Mouse (Mus musculus) embryonic facial prominence, embryonic 14.5 days (tissue): Measurements from ENCODE around the gene Ttll2. TPM values are rescaled to one million over a fixed set of nuclear protein-coding genes. Genes with fewer than 3 reads are reported as not detected.
"Not testable (repeated sequence)": the region's sequence is repeated elsewhere in the genome, so short reads cannot be mapped to it uniquely, and the experiment has no call there.

Experiments used
- ATAC-seq: fragments of 200-750 bp; cut with Nextera tagmentation; 2 replicates; pipeline ENCODE4 v1.8.0; 2017; ENCODE audit warnings: low read depth, moderate number of reproducible peaks, moderate TSS enrichment
- DNase-seq: peaks from one replicate; pipeline ENCODE4 v3.0.0-alpha.2; 2015; ENCODE audit warnings: low spot score
- H3K27ac ChIP-seq: fragments of 300-500 bp; sonication (generic); replicated peaks from 2 replicates; pipeline ENCODE4 v1.5.1; 2014; ENCODE audit warnings: low read depth, mild to moderate bottlenecking, low read length, moderate library complexity
- H3K27me3 ChIP-seq: fragments of 300-500 bp; sonication (generic); replicated peaks from 2 replicates; pipeline ENCODE4 v1.6.1; 2014; ENCODE audit warnings: low read length; ENCODE audit not compliant: control insufficient read depth, insufficient read depth
- H3K36me3 ChIP-seq: fragments of 300-500 bp; sonication (generic); 2 replicates; pipeline ENCODE4 v1.6.1; 2014; ENCODE audit warnings: low read length, mixed read lengths; ENCODE audit not compliant: control insufficient read depth, insufficient read depth
- H3K4me1 ChIP-seq: fragments of 300-500 bp; sonication (generic); 2 replicates; pipeline ENCODE4 v1.6.1; 2014; ENCODE audit warnings: antibody characterized with exemption, low read length; ENCODE audit not compliant: control insufficient read depth, insufficient read depth
- H3K4me2 ChIP-seq: fragments of 300-500 bp; sonication (generic); 2 replicates; pipeline ENCODE4 v1.6.1; 2014; ENCODE audit warnings: low read depth, mild to moderate bottlenecking, low read length, moderate library complexity, mixed read lengths
- H3K4me3 ChIP-seq: fragments of 300-500 bp; sonication (generic); 2 replicates; pipeline ENCODE4 v1.5.1; 2014; ENCODE audit warnings: low read depth, mild to moderate bottlenecking, low read length
- H3K9ac ChIP-seq: fragments of 300-500 bp; sonication (generic); 2 replicates; pipeline ENCODE4 v1.6.1; 2014; ENCODE audit warnings: low read depth, mild to moderate bottlenecking, low read length, moderate library complexity, mixed read lengths
- H3K9me3 ChIP-seq: fragments of 300-500 bp; sonication (generic); 2 replicates; pipeline ENCODE4 v1.6.1; 2016; ENCODE audit warnings: low read length; ENCODE audit not compliant: control insufficient read depth
- WGBS: fragments of 180-500 bp; shearing (Covaris S2); extraction: QIAGEN DNeasy Blood & Tissue Kit; methylation state at CpG from one replicate; pipeline ENCODE4 v1.1.7; 2014; 5-methylcytosine and 5-hydroxymethylcytosine counted together
- polyA plus RNA-seq: library from polyadenylated mRNA; unstranded; fragments of >200 nt; fragmentation: Nextera tagmentation; extraction: Ambion mirVana; gene quantifications from 2 replicates; pipeline ENCODE4 v1.2.1, GENCODE M21; 2014

Gene Ttll2
- polyA plus RNA-seq, 1 experiment from 2014 or later: not detected

DNA sequence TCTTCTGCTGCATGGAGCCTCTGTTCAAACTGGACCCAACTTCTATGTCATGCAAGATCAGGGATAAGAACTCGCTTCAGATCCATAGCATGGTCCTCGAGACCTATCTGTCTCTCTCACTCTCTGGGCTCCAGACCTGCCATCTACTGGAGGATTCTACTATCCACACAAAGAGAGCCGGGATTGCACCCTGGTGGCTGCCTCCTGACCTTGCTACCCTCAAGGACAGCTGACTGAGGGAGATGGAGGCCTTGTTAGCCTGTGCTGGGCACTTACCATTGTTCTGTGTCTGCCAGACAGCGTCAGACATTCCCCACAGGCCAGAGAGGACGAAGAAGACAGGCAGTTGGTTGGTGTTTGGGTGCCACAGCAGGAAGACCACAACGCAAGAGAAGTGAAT, 16.9 kb upstream of the Ttll2 start:
- not testable (repeated sequence) for H3K27ac ChIP-seq, H3K36me3 ChIP-seq, DNase-seq, H3K4me1 ChIP-seq, H3K9me3 ChIP-seq, H3K27me3 ChIP-seq, ATAC-seq, H3K4me3 ChIP-seq, H3K9ac ChIP-seq, H3K4me2 ChIP-seq
- 100% methylated on average over 2 of the region's 6 CpGs for WGBS

DNA sequence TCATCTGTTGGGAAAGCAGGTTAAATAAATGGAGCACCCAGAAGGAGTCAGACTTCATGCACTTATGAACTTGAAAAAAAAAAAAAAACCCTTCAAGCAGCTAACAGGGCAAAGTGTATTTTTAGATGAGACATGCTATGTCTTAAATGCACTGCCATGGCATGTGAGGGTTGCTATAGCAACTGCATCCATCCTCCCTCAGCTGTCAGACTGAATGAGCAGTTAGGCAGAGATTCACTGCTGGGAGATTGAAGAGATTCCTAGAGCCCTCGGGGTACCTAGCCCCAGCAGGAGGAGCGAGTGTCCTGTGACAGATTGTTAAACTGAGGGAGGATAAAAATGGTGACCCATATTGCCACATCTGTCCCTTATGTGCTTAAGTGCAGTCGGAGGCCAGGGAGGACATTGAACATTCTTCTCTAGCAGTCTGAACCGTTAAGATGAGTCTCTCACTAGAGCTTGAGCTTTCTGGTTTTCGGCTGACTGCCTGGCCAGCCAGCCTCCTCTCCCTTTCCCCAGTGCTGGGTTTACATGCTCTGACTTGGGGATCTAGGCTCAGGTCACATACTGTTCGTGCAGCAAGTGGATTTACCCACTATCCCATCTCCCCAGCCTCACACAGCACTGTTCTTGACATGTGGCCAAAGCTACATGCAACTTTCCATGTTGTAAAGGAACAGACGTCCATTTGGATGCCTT, 14.3 kb upstream of the Ttll2 start:
- H3K4me1 ChIP-seq, H3K4me3 ChIP-seq, DNase-seq, H3K9ac ChIP-seq, ATAC-seq, H3K27me3 ChIP-seq, H3K4me2 ChIP-seq, H3K9me3 ChIP-seq, H3K27ac ChIP-seq, H3K36me3 ChIP-seq: not testable (repeated sequence)
- WGBS: 33% methylated on average over 4 of the region's 7 CpGs

DNA sequence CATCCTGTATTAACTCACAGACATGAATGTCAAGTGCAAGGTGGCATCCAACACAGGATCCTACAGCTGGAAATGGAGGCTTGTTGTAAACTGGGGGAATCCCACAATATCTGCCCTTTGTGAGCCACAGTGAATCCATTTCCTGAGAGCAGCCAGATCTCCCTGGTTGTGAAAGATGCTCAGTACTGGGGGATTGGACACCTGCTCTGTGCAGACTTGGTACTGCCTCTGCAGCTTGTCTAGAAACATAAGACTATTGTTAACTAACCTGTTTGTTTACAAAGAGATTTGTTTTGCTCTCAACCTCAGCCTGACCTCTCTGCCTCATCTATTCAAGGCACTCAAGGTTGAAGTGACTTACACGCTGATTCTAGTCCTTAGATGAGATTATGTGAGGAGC, 13.8 kb upstream of the Ttll2 start:
- WGBS: no CpG with 5 or more reads among the region's 1 CpGs
- H3K4me3 ChIP-seq, H3K27me3 ChIP-seq: not testable (repeated sequence)

DNA sequence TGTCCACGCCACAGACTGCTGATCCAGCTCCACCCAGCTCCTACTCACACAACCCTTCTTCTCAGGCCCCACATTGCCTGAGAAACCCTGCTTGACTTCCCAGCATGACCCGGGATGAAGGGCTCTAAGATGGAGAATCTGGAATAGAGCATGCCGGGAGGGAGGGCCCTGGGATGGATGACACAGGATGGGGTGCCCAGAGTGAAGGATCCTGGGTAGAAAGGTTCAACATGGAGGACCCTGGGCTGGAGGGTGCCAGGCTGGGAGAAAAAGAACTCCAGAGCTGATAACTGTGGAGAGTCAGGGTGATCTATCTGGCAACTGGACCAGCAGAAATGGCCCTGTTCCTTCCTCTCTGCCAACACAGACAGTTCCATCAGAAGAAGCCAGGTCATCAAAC, 13.1 kb upstream of the Ttll2 start:
- H3K27me3 ChIP-seq, H3K9me3 ChIP-seq, DNase-seq, H3K4me3 ChIP-seq, H3K27ac ChIP-seq, ATAC-seq, H3K9ac ChIP-seq, H3K4me1 ChIP-seq, H3K36me3 ChIP-seq, H3K4me2 ChIP-seq: not testable (repeated sequence)
- no CpG with 5 or more reads among the region's 3 CpGs for WGBS

More for the DNA sequence above, 13.8 kb upstream of the Ttll2 start:
- not testable (repeated sequence) for H3K4me1 ChIP-seq, H3K27ac ChIP-seq, DNase-seq, H3K9me3 ChIP-seq, H3K4me2 ChIP-seq, H3K9ac ChIP-seq, H3K36me3 ChIP-seq, ATAC-seq

DNA sequence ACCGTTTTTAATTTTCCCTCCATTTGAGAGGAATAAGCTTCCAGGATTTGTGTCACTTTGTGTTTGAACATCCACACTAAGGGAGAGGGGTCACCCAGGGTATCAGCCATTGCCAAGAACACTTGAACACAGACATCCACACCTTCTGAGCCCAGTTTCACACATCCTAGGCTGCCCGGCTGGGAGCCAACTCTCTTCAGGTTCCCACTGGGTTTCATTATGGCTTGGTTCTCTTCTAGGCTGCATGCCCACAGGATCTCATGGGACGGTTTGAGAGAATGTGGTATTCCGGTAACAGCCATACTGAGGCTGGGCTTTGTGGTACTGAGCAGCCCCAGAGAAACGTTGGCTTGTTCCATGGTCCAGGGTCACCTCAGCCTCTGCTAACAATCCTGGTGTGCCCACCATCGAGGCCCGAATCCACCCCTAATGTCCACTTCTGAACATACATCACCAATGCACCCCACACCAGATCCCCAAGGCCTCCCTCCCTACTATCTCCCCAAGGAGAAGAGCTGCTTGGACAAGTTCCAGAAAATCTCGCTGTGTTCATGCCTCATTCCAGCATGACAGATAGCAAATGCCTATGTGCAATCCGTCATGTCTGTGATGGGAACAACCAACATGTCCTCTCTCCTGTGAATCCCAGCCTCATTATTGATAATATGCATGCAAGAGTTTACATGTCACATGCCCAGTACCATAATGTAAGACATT, 8.4 kb upstream of the Ttll2 start:
- H3K4me3 ChIP-seq, H3K9me3 ChIP-seq, H3K27ac ChIP-seq, H3K4me1 ChIP-seq, DNase-seq, H3K9ac ChIP-seq, H3K4me2 ChIP-seq, H3K27me3 ChIP-seq, H3K36me3 ChIP-seq, ATAC-seq: not testable (repeated sequence)
- 89% methylated on average over 9 of the region's 9 CpGs for WGBS

DNA sequence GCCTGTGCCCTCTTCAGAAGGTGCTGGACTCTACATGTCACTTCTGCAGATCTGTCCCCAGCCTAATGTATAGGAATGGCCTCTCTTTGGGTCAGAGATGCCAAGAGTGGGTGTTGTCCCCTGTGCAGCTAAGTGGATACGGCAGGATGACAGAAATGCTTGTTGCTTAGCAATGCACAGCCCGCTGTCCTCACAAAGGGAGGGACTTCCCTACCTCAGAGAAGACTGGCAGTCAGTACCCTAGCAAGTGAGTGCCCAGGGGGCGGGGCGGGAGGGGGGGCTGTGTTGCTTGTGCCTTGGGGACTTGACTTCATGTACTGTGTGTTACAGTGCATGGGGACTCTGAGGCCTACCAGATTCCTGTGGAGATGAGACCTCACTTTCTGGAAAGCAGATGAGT, 7.3 kb upstream of the Ttll2 start:
- H3K36me3 ChIP-seq, H3K9ac ChIP-seq, H3K4me3 ChIP-seq, H3K27me3 ChIP-seq, H3K4me2 ChIP-seq, ATAC-seq, H3K4me1 ChIP-seq, DNase-seq, H3K27ac ChIP-seq, H3K9me3 ChIP-seq: not testable (repeated sequence)
- WGBS: 78% methylated on average over 4 of the region's 4 CpGs

DNA sequence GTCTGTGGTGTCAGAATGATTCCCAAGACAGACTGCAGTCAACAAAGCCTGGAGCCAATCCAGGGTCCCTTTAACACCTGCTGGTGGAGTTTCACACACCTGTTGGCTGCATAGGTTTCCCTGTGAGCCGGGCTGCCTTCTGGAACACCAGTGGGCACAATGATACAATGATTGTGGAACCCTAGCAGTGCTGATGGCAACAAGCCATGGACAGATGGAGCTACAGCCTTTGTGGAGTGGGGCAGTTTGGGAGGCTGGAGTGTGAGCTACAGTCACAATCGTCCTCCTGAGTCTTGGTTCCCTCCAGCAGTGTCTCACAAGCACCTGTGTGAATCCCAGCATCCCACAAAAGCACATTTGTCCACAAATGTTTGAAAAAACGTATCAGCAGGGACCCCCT, 3.7 kb downstream of the Ttll2 start:
- H3K9me3 ChIP-seq, H3K9ac ChIP-seq, H3K4me1 ChIP-seq, H3K27me3 ChIP-seq, H3K4me2 ChIP-seq, DNase-seq, ATAC-seq, H3K27ac ChIP-seq, H3K4me3 ChIP-seq, H3K36me3 ChIP-seq: not testable (repeated sequence)
- 68% methylated on average over 1 of the region's 3 CpGs for WGBS

DNA sequence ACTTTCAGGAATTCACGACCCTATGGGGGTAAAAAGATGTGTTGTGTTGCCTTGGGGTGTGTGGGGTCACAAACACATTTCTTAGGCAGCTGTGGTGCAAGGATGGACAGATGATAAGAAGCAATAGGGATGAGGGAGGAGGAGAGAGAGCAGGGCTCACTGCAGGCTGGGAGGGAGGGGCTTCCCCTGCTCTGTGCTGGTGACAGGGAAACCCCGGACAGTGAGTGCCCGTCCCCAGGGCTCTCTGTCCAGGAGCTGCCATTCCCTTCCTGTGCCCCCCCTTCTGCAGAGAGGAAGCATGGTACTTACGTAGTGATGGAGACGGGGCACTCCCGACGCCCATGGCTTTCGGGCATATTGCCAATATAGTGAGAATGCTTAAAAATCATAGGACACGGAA, 15.1 kb downstream of the Ttll2 start:
- WGBS: 62% methylated on average over 7 of the region's 9 CpGs
- H3K4me2 ChIP-seq, ATAC-seq: not testable (repeated sequence)

DNA sequence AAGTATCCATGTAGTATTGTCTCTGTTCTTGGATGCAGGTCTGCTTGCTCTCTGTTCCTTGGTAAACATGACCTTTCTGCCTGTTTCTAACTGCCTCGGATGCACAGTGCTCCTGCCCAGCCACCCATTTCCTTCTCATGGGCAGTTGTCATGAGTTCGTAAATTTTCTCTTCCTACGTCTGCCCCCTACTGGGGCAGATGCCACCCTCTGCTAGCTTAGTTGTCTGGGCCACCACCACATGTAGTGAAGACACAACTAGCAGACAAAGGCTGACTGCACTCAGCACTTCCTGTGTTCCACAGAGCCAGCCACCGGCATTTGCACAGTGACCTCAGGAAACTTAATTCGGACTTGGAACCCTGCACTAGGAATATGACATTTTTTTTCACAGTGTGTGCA, 19.8 kb downstream of the Ttll2 start:
- not testable (repeated sequence) for H3K4me3 ChIP-seq, H3K27me3 ChIP-seq, H3K9me3 ChIP-seq, H3K4me2 ChIP-seq, ATAC-seq, H3K9ac ChIP-seq, DNase-seq, H3K27ac ChIP-seq, H3K36me3 ChIP-seq, H3K4me1 ChIP-seq
- WGBS: 83% methylated on average over 2 of the region's 5 CpGs

More for the DNA sequence above, 15.1 kb downstream of the Ttll2 start:
- H3K4me3 ChIP-seq, DNase-seq, H3K27me3 ChIP-seq, H3K27ac ChIP-seq, H3K9me3 ChIP-seq, H3K9ac ChIP-seq, H3K4me1 ChIP-seq, H3K36me3 ChIP-seq: not testable (repeated sequence)
